Mouse (Mus musculus): Measurements from ENCODE around the gene Lrrc56. TPM values are rescaled to one million over a fixed set of nuclear protein-coding genes. Genes with fewer than 3 reads are reported as not detected.

The Lrrc56 gene
- polyA plus RNA-seq (2012; rRNA removed) (15.3 and 20.3 TPM in 2 replicates), polyA plus RNA-seq (2014; fragmentation: Nextera tagmentation; extraction: Ambion mirVana) (10.4 and 10.9 TPM in 2 replicates)

- Histone ChIP-seq H3K27ac (peak within 1 kb of the TSS; percentile 83), H3K9ac (replicated peaks) (peak within 1 kb of the TSS; percentile 84), H3K9me3 (ENCODE audit: control insufficient read depth, low read length) (no peaks in the 10 kb centered on the region), H3K4me2 (ENCODE audit: low read depth) (peak within 1 kb of the TSS; percentile 90), H3K27me3 (ENCODE audit: control insufficient read depth, insufficient read depth, low read length) (no peaks in the 10 kb centered on the region), H3K4me3 (ENCODE audit: insufficient read depth in 1 of 2, low read depth in 2 of 2, low read length in 2 of 2) (peak within 1 kb of the TSS; percentile 67 to 88), H3K36me3 (replicated peaks; ENCODE audit: control insufficient read depth, insufficient read depth, low read depth) (peaks cover 26% of the 10 kb centered on the region), H3K4me1 (replicated peaks; ENCODE audit: control insufficient read depth in 2 of 2, insufficient read depth in 2 of 2, low read length in 1 of 2) (peaks cover 38 to 45% of the 10 kb centered on the region in 2 experiments)
- peak; percentile 88 for ATAC-seq (ENCODE audit: insufficient read depth)
- TF ChIP-seq CTCF (IDR thresholded peaks at IDR 0.05; ENCODE audit: low read depth) (no peak; the same call in 1 of the 2 replicates), EP300 (IDR thresholded peaks at IDR 0.05; ENCODE audit: low read depth) (no peak)
- under 1% methylated on average over 34 of the region's 39 CpGs for WGBS (ENCODE audit: insufficient replicate concordance)
- peak; percentile 96 to 98 (median 97) for DNase-seq (ENCODE audit: low read depth in 3 of 3, low spot score in 3 of 3)
These were observed at the start of gene Lrrc56, which contains the start of gene Hras for GRCm38 (mm10) chr7:141193948-141194347. Lrrc56 (plus strand) TSS chr7:141194157. Hras (minus strand) TSS chr7:141194005.

DNA sequence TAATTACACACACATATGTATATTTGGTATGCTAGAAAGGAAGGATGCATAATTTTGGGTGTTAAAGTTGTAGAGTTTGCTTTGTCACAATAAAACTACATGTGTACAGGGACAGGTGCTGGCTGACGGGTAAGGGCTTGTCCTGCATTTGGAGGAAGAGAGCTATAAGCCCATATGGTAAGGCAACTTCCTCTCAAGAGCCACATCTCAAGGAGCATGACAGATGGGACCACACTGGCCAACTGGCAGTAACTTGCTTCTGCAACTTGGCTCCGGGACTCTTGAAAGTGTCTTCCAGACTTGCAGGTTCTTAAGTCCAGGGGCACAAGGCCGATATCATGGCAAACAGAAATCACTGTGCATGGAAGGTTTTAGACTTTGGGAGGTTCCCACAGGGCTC lies 49.3 kb upstream of the Lrrc56 start:
- no peak for TF ChIP-seq EP300 (IDR thresholded peaks at IDR 0.05; ENCODE audit: low read depth)
- TF ChIP-seq CTCF (IDR thresholded peaks at IDR 0.05; ENCODE audit: low read depth) = no peak
- H3K36me3 ChIP-seq (replicated peaks; ENCODE audit: control insufficient read depth, insufficient read depth, low read depth) = peaks cover 99% of the 10 kb centered on the region
- H3K4me3 ChIP-seq (ENCODE audit: insufficient read depth in 1 of 2, low read depth in 2 of 2, low read length in 2 of 2) = no peak overlapping the region
- WGBS (ENCODE audit: insufficient replicate concordance) = 75% methylated on average over 3 of the region's 3 CpGs
- peak overlapping the region; percentile 70 for H3K27ac ChIP-seq
- no peak for ATAC-seq (ENCODE audit: insufficient read depth)
- DNase-seq (ENCODE audit: low read depth in 3 of 3, low spot score in 3 of 3) = no peak
- H3K9me3 ChIP-seq (ENCODE audit: control insufficient read depth, low read length) = no peaks in the 10 kb centered on the region
- no peaks in the 10 kb centered on the region for H3K27me3 ChIP-seq (ENCODE audit: control insufficient read depth, insufficient read depth, low read length)
- no peak overlapping the region; the same call in 1 of the 2 replicates for H3K9ac ChIP-seq (replicated peaks)
- H3K4me2 ChIP-seq (ENCODE audit: low read depth) = 0 out of 2 replicates have a peak overlapping the region, but pooled peaks have one; percentile 11
- peaks cover 47 to 55% of the 10 kb centered on the region in 2 experiments for H3K4me1 ChIP-seq (replicated peaks; ENCODE audit: control insufficient read depth in 2 of 2, insufficient read depth in 2 of 2, low read length in 1 of 2)

DNA sequence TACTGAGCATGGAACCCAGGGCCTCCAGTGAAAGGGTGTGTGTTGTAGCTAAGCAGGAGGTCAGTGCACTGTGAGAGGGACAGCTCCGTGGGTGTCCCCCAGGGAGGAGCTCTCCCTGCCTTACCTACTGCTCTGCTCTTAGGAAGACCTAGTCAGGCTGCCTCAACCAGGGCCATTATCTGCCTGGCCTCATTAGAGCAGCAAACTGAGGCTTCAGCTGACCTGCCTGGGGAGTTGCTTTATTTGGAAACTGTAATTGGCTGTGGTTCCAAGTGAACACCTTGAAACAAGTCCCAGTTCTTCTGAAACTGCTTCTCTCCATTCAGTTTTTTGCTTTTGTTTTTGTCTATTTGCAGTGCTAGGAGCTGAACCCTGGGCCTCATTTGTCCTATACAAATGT lies 48.6 kb upstream of the Lrrc56 start:
- Histone ChIP-seq H3K9ac (replicated peaks) (peak overlapping the region; percentile 45), H3K27me3 (ENCODE audit: control insufficient read depth, insufficient read depth, low read length) (no peaks in the 10 kb centered on the region), H3K4me2 (ENCODE audit: low read depth) (peak overlapping the region; percentile 38), H3K4me1 (replicated peaks; ENCODE audit: control insufficient read depth in 2 of 2, insufficient read depth in 2 of 2, low read length in 1 of 2) (peaks cover 44 to 53% of the 10 kb centered on the region in 2 experiments), H3K9me3 (ENCODE audit: control insufficient read depth, low read length) (no peaks in the 10 kb centered on the region), H3K27ac (peak overlapping the region; percentile 70), H3K4me3 (ENCODE audit: insufficient read depth in 1 of 2, low read depth in 2 of 2, low read length in 2 of 2) (no peak overlapping the region), H3K36me3 (replicated peaks; ENCODE audit: control insufficient read depth, insufficient read depth, low read depth) (peaks cover 99% of the 10 kb centered on the region)
- no peak for DNase-seq (ENCODE audit: low read depth in 3 of 3, low spot score in 3 of 3)
- ATAC-seq (ENCODE audit: insufficient read depth) = no peak
- WGBS (ENCODE audit: insufficient replicate concordance) = 48% methylated on average over 1 of the region's 1 CpGs
- no peak for TF ChIP-seq EP300 (IDR thresholded peaks at IDR 0.05; ENCODE audit: low read depth)
- no peak for TF ChIP-seq CTCF (IDR thresholded peaks at IDR 0.05; ENCODE audit: low read depth)

DNA sequence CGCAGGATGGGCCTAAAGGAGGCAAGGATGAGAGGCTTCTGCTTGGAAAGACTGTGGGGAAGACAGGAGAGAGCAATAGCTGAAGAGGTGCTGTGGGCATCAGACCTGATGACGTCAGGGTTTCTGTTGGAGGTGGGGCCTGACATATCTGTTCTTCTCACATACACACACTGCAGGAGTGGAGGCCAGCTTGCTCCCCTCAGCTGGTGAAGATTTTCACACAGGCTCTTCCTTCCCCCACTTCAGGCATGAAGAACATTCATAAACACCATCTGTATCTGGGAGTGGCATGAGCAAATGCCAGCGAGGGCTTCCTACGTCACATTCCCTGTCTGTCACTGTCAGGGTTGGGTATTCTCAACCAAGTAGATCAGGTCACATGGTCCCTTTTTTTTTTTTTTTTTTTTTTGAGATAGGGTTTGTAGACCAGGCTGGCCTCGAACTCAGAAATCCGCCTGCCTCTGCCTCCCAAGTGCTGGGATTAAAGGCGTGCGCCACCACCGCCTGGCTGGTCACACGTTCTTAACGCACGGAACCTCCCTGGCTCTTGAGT lies 47.8 kb upstream of the Lrrc56 start:
- H3K9me3 ChIP-seq (ENCODE audit: control insufficient read depth, low read length) = no peaks in the 10 kb centered on the region
- peak overlapping the region; percentile 49 for H3K4me2 ChIP-seq (ENCODE audit: low read depth)
- no peak for TF ChIP-seq CTCF (IDR thresholded peaks at IDR 0.05; ENCODE audit: low read depth)
- TF ChIP-seq EP300 (IDR thresholded peaks at IDR 0.05; ENCODE audit: low read depth) = no peak; the same call in 1 of the 2 replicates
- H3K4me1 ChIP-seq (replicated peaks; ENCODE audit: control insufficient read depth in 2 of 2, insufficient read depth in 2 of 2, low read length in 1 of 2) = peaks cover 40 to 48% of the 10 kb centered on the region in 2 experiments
- peak; percentile 79 for ATAC-seq (ENCODE audit: insufficient read depth)
- peak overlapping the region; percentile 70 for H3K27ac ChIP-seq
- H3K36me3 ChIP-seq (replicated peaks; ENCODE audit: control insufficient read depth, insufficient read depth, low read depth) = peaks cover 99% of the 10 kb centered on the region
- no peaks in the 10 kb centered on the region for H3K27me3 ChIP-seq (ENCODE audit: control insufficient read depth, insufficient read depth, low read length)
- WGBS (ENCODE audit: insufficient replicate concordance) = 71% methylated on average over 12 of the region's 12 CpGs
- peak overlapping the region; percentile 45 for H3K9ac ChIP-seq (replicated peaks)
- H3K4me3 ChIP-seq (ENCODE audit: insufficient read depth in 1 of 2, low read depth in 2 of 2, low read length in 2 of 2) = no peak overlapping the region
- DNase-seq (ENCODE audit: low read depth in 3 of 3, low spot score in 3 of 3) = peak; percentile 66 to 79 (median 70)

DNA sequence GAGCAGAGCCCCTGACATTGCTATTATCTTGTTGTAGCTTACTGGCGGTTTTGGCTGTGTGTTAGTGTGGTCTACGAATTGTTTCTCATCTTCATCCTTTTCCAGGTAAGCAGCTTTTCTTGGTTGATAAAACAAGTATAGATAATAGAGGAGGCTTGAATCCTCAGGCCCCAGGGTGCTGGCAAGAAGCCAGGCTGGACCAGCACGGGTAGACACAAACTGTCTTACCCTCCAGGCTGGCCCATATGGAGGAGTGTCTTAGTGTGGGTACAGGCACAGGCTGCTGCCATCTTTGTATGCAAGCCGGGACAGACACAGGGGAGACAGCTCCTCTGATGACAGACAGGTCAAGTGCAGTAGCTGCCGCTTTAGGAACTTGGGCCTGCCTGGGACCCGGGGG lies 46.9 kb upstream of the Lrrc56 start:
- Histone ChIP-seq H3K4me1 (replicated peaks; ENCODE audit: control insufficient read depth in 2 of 2, insufficient read depth in 2 of 2, low read length in 1 of 2) (peaks cover 38 to 41% of the 10 kb centered on the region in 2 experiments), H3K9me3 (ENCODE audit: control insufficient read depth, low read length) (no peaks in the 10 kb centered on the region), H3K27ac (peak overlapping the region; percentile 22), H3K4me2 (ENCODE audit: low read depth) (peak overlapping the region; percentile 49), H3K4me3 (ENCODE audit: insufficient read depth in 1 of 2, low read depth in 2 of 2, low read length in 2 of 2) (no peak overlapping the region), H3K36me3 (replicated peaks; ENCODE audit: control insufficient read depth, insufficient read depth, low read depth) (peaks cover 99% of the 10 kb centered on the region), H3K27me3 (ENCODE audit: control insufficient read depth, insufficient read depth, low read length) (no peaks in the 10 kb centered on the region), H3K9ac (replicated peaks) (peak overlapping the region; percentile 29; the same call in 1 of the 2 replicates)
- WGBS (ENCODE audit: insufficient replicate concordance) = 52% methylated on average over 6 of the region's 6 CpGs
- DNase-seq (ENCODE audit: low read depth in 3 of 3, low spot score in 3 of 3) = no peak
- ATAC-seq (ENCODE audit: insufficient read depth) = peak; percentile 27; the same call in 1 of the 2 replicates
- TF ChIP-seq CTCF (IDR thresholded peaks at IDR 0.05; ENCODE audit: low read depth) (no peak), EP300 (IDR thresholded peaks at IDR 0.05; ENCODE audit: low read depth) (peak; percentile 22; the same call in 1 of the 2 replicates)
